Mouse (Mus musculus) hindbrain, embryonic 12.5 days (tissue): Measurements from ENCODE around the gene Stx4a. TPM values are rescaled to one million over a fixed set of nuclear protein-coding genes. Genes with fewer than 3 reads are reported as not detected.
"Not testable (repeated sequence)": the region's sequence is repeated elsewhere in the genome, so short reads cannot be mapped to it uniquely, and the experiment has no call there.

ENCODE experiments used
- ATAC-seq: fragments of 200-750 bp; cut with Nextera tagmentation; 2 replicates; pipeline ENCODE4 v1.8.0; 2017; ENCODE audit warnings: moderate TSS enrichment; ENCODE audit not compliant: low FRiP score
- H3K27ac ChIP-seq: fragments of 300-500 bp; sonication (generic); 2 replicates; pipeline ENCODE4 v1.5.1; 2016; ENCODE audit warnings: mild to moderate bottlenecking
- H3K27me3 ChIP-seq: fragments of 300-500 bp; sonication (generic); 2 replicates; pipeline ENCODE4 v1.6.1; 2016; ENCODE audit warnings: mild to moderate bottlenecking
- H3K36me3 ChIP-seq: fragments of 300-500 bp; sonication (generic); 2 replicates; pipeline ENCODE4 v1.6.1; 2016; ENCODE audit warnings: mild to moderate bottlenecking
- H3K4me1 ChIP-seq: fragments of 300-500 bp; sonication (generic); 2 replicates; pipeline ENCODE4 v1.6.1; 2016
- H3K4me2 ChIP-seq: fragments of 300-500 bp; sonication (generic); replicated peaks from 2 replicates; pipeline ENCODE4 v1.6.1; 2016; ENCODE audit warnings: mild to moderate bottlenecking
- H3K4me3 ChIP-seq: fragments of 300-500 bp; sonication (generic); 2 replicates; pipeline ENCODE4 v1.5.1; 2016; ENCODE audit warnings: mild to moderate bottlenecking
- H3K9ac ChIP-seq: fragments of 300-500 bp; sonication (generic); 2 replicates; pipeline ENCODE4 v1.6.1; 2016; ENCODE audit warnings: mild to moderate bottlenecking, moderate library complexity
- H3K9me3 ChIP-seq: fragments of 300-500 bp; sonication (generic); replicated peaks from 2 replicates; pipeline ENCODE4 v1.6.1; 2016; ENCODE audit warnings: mild to moderate bottlenecking
- WGBS: fragments of 180-500 bp; shearing (Covaris S2); methylation state at CpG from one replicate; pipeline ENCODE4 v1.1.7; 2016; 5-methylcytosine and 5-hydroxymethylcytosine counted together
- polyA plus RNA-seq: library from polyadenylated mRNA; unstranded; fragments of >200 nt; fragmentation: Nextera tagmentation; extraction: Ambion mirVana; gene quantifications from 2 replicates; pipeline ENCODE4 v1.2.1, GENCODE M21; 2016

Stx4a gene
- polyA plus RNA-seq, 1 experiment from 2014 or later: 28.1 TPM

GRCm38 (mm10) chr7:127817053-127817452 lies 7.0 kb upstream of the Stx4a start:
- peaks cover 30% of the 10 kb centered on the region for H3K36me3 ChIP-seq
- H3K9ac ChIP-seq: no peak overlapping the region
- no peak overlapping the region for H3K4me2 ChIP-seq
- H3K4me3 ChIP-seq: no peak overlapping the region
- no peak for ATAC-seq
- WGBS: 83% methylated on average over 7 of the region's 7 CpGs
- H3K9me3 ChIP-seq: no peaks in the 10 kb centered on the region
- H3K27me3 ChIP-seq: no peaks in the 10 kb centered on the region
- H3K4me1 ChIP-seq: peaks cover 13% of the 10 kb centered on the region
- no peak overlapping the region for H3K27ac ChIP-seq

- 94% methylated on average over 5 of the region's 5 CpGs for WGBS
- Histone ChIP-seq H3K27ac (no peak overlapping the region), H3K4me3 (no peak overlapping the region)
These were observed 6.3 kb upstream of the Stx4a start for GRCm38 (mm10) chr7:127817776-127818175.

GRCm38 (mm10) chr7:127820836-127821509 lies 3.1 kb upstream of the Stx4a start:
- Histone ChIP-seq H3K9me3 (no peaks in the 10 kb centered on the region), H3K4me2 (no peak overlapping the region), H3K36me3 (0 out of 2 replicates have a peak, but pooled peaks cover 6% of the 10 kb centered on the region), H3K4me1 (peaks cover 33% of the 10 kb centered on the region), H3K27ac (no peak overlapping the region), H3K4me3 (no peak overlapping the region), H3K27me3 (no peaks in the 10 kb centered on the region), H3K9ac (no peak overlapping the region)
- ATAC-seq: no peak
- WGBS: 68% methylated on average over 13 of the region's 13 CpGs

More at GRCm38 (mm10) chr7:127817776-127818175, 6.3 kb upstream of the Stx4a start:
- no peak for ATAC-seq
- Histone ChIP-seq H3K27me3 (no peaks in the 10 kb centered on the region), H3K9me3 (no peaks in the 10 kb centered on the region), H3K4me2 (no peak overlapping the region), H3K4me1 (peaks cover 19% of the 10 kb centered on the region), H3K9ac (no peak overlapping the region), H3K36me3 (peaks cover 23% of the 10 kb centered on the region)

GRCm38 (mm10) chr7:127822494-127822893 lies 1.6 kb upstream of the Stx4a start:
- H3K9ac ChIP-seq: no peak overlapping the region
- no peak overlapping the region for H3K4me2 ChIP-seq
- H3K36me3 ChIP-seq: 0 out of 2 replicates have a peak, but pooled peaks cover 6% of the 10 kb centered on the region
- no peaks in the 10 kb centered on the region for H3K9me3 ChIP-seq
- ATAC-seq: no peak
- no peaks in the 10 kb centered on the region for H3K27me3 ChIP-seq
- peaks cover 27% of the 10 kb centered on the region for H3K4me1 ChIP-seq
- H3K4me3 ChIP-seq: no peak overlapping the region
- no peak overlapping the region for H3K27ac ChIP-seq
- 92% methylated on average over 3 of the region's 3 CpGs for WGBS

GRCm38 (mm10) chr7:127823236-127824171 lies 590 bp upstream of the Stx4a start:
- Histone ChIP-seq H3K4me1 (peaks cover 27% of the 10 kb centered on the region), H3K27ac (peak overlapping the region; percentile 85; the same call in 1 of the 2 replicates), H3K27me3 (no peaks in the 10 kb centered on the region), H3K4me2 (peak overlapping the region; percentile 54), H3K9me3 (no peaks in the 10 kb centered on the region), H3K9ac (peak overlapping the region; percentile 83), H3K4me3 (peak overlapping the region; percentile 64), H3K36me3 (0 out of 2 replicates have a peak, but pooled peaks cover 3% of the 10 kb centered on the region)
- WGBS: 60% methylated on average over 11 of the region's 11 CpGs
- peak; percentile 32 for ATAC-seq

- no peaks in the 10 kb centered on the region for H3K4me1 ChIP-seq
- H3K27ac ChIP-seq: no peak overlapping the region
- H3K9me3 ChIP-seq: no peaks in the 10 kb centered on the region
- 83% methylated on average over 2 of the region's 2 CpGs for WGBS
- H3K4me2 ChIP-seq: no peak overlapping the region
- H3K4me3 ChIP-seq: no peak overlapping the region
- H3K27me3 ChIP-seq: no peaks in the 10 kb centered on the region; the same call in 1 of the 2 replicates
- no peak overlapping the region for H3K9ac ChIP-seq
- no peaks in the 10 kb centered on the region for H3K36me3 ChIP-seq
- no peak for ATAC-seq
These were observed 11.5 kb downstream of the Stx4a start for GRCm38 (mm10) chr7:127835550-127835949.

- no peaks in the 10 kb centered on the region for H3K9me3 ChIP-seq
- ATAC-seq: no peak
- H3K27ac ChIP-seq: no peak overlapping the region
- H3K4me2 ChIP-seq: no peak overlapping the region
- no peak overlapping the region for H3K9ac ChIP-seq
- no peak overlapping the region for H3K4me3 ChIP-seq
- 90% methylated on average over 5 of the region's 5 CpGs for WGBS
- H3K4me1 ChIP-seq: peaks cover 5% of the 10 kb centered on the region
- H3K27me3 ChIP-seq: no peaks in the 10 kb centered on the region; the same call in 1 of the 2 replicates
- no peaks in the 10 kb centered on the region for H3K36me3 ChIP-seq
These were observed 13.4 kb downstream of the Stx4a start for GRCm38 (mm10) chr7:127837473-127837872.

GRCm38 (mm10) chr7:127837878-127838277 lies 13.8 kb downstream of the Stx4a start:
- not testable (repeated sequence) for H3K27ac ChIP-seq, H3K9me3 ChIP-seq, H3K27me3 ChIP-seq, H3K4me2 ChIP-seq, H3K9ac ChIP-seq, H3K4me1 ChIP-seq, H3K4me3 ChIP-seq, H3K36me3 ChIP-seq, ATAC-seq
- 69% methylated on average over 4 of the region's 4 CpGs for WGBS

- H3K27me3 ChIP-seq, H3K27ac ChIP-seq: not testable (repeated sequence)
These were observed 15.9 kb downstream of the Stx4a start for GRCm38 (mm10) chr7:127840031-127840430.

GRCm38 (mm10) chr7:127840886-127841285 lies 16.8 kb downstream of the Stx4a start:
- Histone ChIP-seq H3K4me3 (peak overlapping the region; percentile 54), H3K4me1 (peaks cover 7% of the 10 kb centered on the region), H3K27ac (peak overlapping the region; percentile 89), H3K36me3 (0 out of 2 replicates have a peak, but pooled peaks cover 3% of the 10 kb centered on the region), H3K27me3 (no peaks in the 10 kb centered on the region; the same call in 1 of the 2 replicates), H3K4me2 (peak overlapping the region; percentile 99), H3K9ac (peak overlapping the region; percentile 62), H3K9me3 (no peaks in the 10 kb centered on the region)
- ATAC-seq: peak; percentile 36
- WGBS: 3% methylated on average over 15 of the region's 15 CpGs

More at GRCm38 (mm10) chr7:127840031-127840430, 15.9 kb downstream of the Stx4a start:
- H3K4me3 ChIP-seq, H3K4me1 ChIP-seq, H3K36me3 ChIP-seq, ATAC-seq, H3K4me2 ChIP-seq, H3K9me3 ChIP-seq, H3K9ac ChIP-seq: not testable (repeated sequence)
- 73% methylated on average over 2 of the region's 2 CpGs for WGBS

GRCm38 (mm10) chr7:127841340-127842000 lies 17.4 kb downstream of the Stx4a start:
- Histone ChIP-seq H3K9ac (peak overlapping the region; percentile 62), H3K27me3 (no peaks in the 10 kb centered on the region; the same call in 1 of the 2 replicates), H3K4me2 (peak overlapping the region; percentile 99), H3K4me1 (peaks cover 7% of the 10 kb centered on the region), H3K36me3 (peaks cover 5% of the 10 kb centered on the region; the same call in 1 of the 2 replicates), H3K9me3 (no peaks in the 10 kb centered on the region), H3K27ac (peak overlapping the region; percentile 89), H3K4me3 (peak overlapping the region; percentile 54)
- peak; percentile 93 for ATAC-seq
- under 1% methylated on average over 46 of the region's 46 CpGs for WGBS
